Mouse (Mus musculus) lung, postnatal 0 days (tissue): ENCODE data around the gene Cep170. TPM values are rescaled to one million over a fixed set of nuclear protein-coding genes. Genes with fewer than 3 reads are reported as not detected.

ENCODE experiments used
- ATAC-seq: fragments of 200-750 bp; cut with Nextera tagmentation; 2 replicates; pipeline ENCODE4 v1.8.0; 2017; ENCODE audit warnings: moderate library complexity
- DNase-seq: peaks from one replicate; pipeline ENCODE4 v3.0.0-alpha.2; 2016; ENCODE audit warnings: low spot score
- H3K27ac ChIP-seq: fragments of 300-500 bp; sonication (generic); 2 replicates; pipeline ENCODE4 v1.5.1; 2014; ENCODE audit warnings: antibody characterized with exemption, mild to moderate bottlenecking, low read length, mixed read lengths
- H3K27me3 ChIP-seq: fragments of 300-500 bp; sonication (generic); replicated peaks from 2 replicates; pipeline ENCODE4 v1.6.1; 2014; ENCODE audit warnings: low read length, mixed read lengths; ENCODE audit not compliant: insufficient read depth
- H3K36me3 ChIP-seq: fragments of 300-500 bp; sonication (generic); 2 replicates; pipeline ENCODE4 v1.6.1; 2014; ENCODE audit warnings: low read length, mixed read lengths; ENCODE audit not compliant: insufficient read depth
- H3K4me1 ChIP-seq: fragments of 300-500 bp; sonication (generic); 2 replicates; pipeline ENCODE4 v1.6.1; 2014; ENCODE audit warnings: antibody characterized with exemption, low read depth, low read length, mixed read lengths; ENCODE audit not compliant: insufficient read depth
- H3K4me2 ChIP-seq: fragments of 300-500 bp; sonication (generic); replicated peaks from 2 replicates; pipeline ENCODE4 v1.6.1; 2014; ENCODE audit warnings: low read depth, mild to moderate bottlenecking, low read length, moderate library complexity, mixed read lengths
- H3K4me3 ChIP-seq: fragments of 300-500 bp; sonication (generic); 2 replicates; pipeline ENCODE4 v1.5.1; 2014; ENCODE audit warnings: low read depth, low read length
- H3K9ac ChIP-seq: fragments of 300-500 bp; sonication (generic); replicated peaks from 2 replicates; pipeline ENCODE4 v1.6.1; 2014; ENCODE audit warnings: low read depth, mild to moderate bottlenecking
- H3K9me3 ChIP-seq: fragments of 300-500 bp; sonication (generic); 2 replicates; pipeline ENCODE4 v1.6.1; 2016; ENCODE audit warnings: low read length, mixed read lengths
- CTCF ChIP-seq: IDR thresholded peaks from 2 replicates; pipeline ENCODE4 v1.5.1; 2016; ENCODE audit warnings: antibody characterized with exemption, mild to moderate bottlenecking
- EP300 ChIP-seq: IDR thresholded peaks from 2 replicates; pipeline ENCODE4 v1.6.1; 2016; ENCODE audit warnings: antibody characterized with exemption, mild to moderate bottlenecking, control low read depth
- WGBS: fragments of 180-500 bp; shearing (Covaris S2); extraction: QIAGEN DNeasy Blood & Tissue Kit; methylation state at CpG from one replicate; pipeline ENCODE4 v1.1.7; 2014; 5-methylcytosine and 5-hydroxymethylcytosine counted together
- microRNA counts: library from miRNA; unstranded; fragments of <30 nt; microRNA quantifications from one replicate; lab custom pipeline; 2015
- microRNA-seq: library from miRNA; unstranded; fragments of <30 nt; microRNA quantifications from one replicate; pipeline ENCODE4, GENCODE M21; 2016
- polyA plus RNA-seq: library from polyadenylated mRNA; unstranded; fragments of >200 nt; fragmentation: Nextera tagmentation; extraction: Ambion mirVana; gene quantifications from 2 replicates; pipeline ENCODE4 v1.2.1, GENCODE M21; 2015

The Cep170 gene
- polyA plus RNA-seq, 1 experiment from 2014 or later = 12.7 TPM

DNA sequence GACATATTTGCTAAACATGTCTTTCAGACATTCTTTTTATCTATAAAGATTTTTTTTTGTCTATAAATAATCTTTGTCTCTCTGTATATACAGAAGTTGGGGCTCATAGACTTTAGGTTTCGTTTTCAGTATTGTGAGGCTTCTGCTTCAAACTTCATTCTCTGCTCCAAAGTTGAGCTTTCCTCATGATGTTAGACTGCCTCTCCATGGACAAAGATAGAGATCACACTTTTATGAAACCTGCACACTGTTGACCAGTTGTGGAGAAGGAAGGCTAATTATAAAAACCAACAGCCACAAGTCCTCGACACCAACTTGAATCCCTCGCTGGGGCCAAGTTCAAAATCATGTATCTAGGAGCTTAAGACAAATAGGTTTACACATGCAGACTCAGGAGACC, 115.2 kb downstream of the Cep170 start:
- no peak for DNase-seq
- Histone ChIP-seq H3K9me3 (no peaks in the 10 kb centered on the region), H3K9ac (no peak overlapping the region), H3K4me1 (no peaks in the 10 kb centered on the region), H3K4me3 (no peak overlapping the region), H3K27me3 (no peaks in the 10 kb centered on the region), H3K27ac (no peak overlapping the region), H3K4me2 (no peak overlapping the region), H3K36me3 (no peaks in the 10 kb centered on the region)
- WGBS = 69% methylated on average over 3 of the region's 3 CpGs
- no peak for TF ChIP-seq EP300
- no peak for TF ChIP-seq CTCF
- ATAC-seq = no peak

DNA sequence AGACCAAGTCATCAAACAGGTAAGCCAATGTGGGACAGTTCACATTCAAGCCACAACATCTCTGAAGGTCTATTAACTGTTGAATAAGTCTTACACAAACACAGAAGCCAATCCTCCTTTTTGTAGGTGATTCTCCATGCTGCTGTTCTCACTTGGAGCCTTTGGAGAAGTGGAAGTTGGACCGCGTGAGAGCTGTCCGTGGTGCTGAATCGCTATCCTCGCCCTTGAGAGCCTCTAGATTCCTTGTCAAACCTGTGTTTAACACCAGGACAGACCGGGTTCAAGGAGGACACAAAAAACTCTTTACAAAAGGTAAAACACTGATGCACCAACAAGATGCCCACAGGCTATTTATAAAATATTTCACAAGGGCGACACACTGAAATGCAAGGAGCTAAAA, 116.8 kb downstream of the Cep170 start:
- DNase-seq (peak; percentile 66), ATAC-seq (no peak)
- H3K9me3 ChIP-seq = no peaks in the 10 kb centered on the region
- no peaks in the 10 kb centered on the region for H3K4me1 ChIP-seq
- H3K36me3 ChIP-seq = no peaks in the 10 kb centered on the region
- H3K9ac ChIP-seq = no peak overlapping the region
- no peak overlapping the region for H3K4me2 ChIP-seq
- H3K27me3 ChIP-seq = no peaks in the 10 kb centered on the region
- H3K27ac ChIP-seq = no peak overlapping the region
- TF ChIP-seq CTCF = no peak
- no peak for TF ChIP-seq EP300
- WGBS = 14% methylated on average over 7 of the region's 7 CpGs
- H3K4me3 ChIP-seq = no peak overlapping the region

DNA sequence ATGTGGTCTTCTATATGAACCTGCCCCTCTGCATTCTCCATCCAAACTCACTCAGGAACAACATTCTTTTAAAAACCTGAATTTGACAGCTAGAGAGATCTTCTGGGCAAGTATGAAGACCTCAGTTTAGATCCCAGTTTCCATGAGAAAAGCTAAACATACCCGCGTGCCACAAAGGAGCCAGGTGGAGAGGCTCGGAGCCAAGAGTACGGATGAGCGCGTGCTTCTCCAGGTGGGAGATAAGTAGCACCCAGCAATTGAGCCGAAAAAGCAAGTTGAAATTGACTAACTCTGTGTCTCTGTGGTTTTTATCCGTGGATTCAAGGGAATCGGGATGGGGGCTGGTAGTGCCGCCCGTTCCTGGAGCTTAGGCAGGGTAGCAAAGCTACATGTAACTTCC, 122.8 kb downstream of the Cep170 start:
- Histone ChIP-seq H3K9ac (no peak overlapping the region), H3K27ac (no peak overlapping the region), H3K36me3 (no peaks in the 10 kb centered on the region), H3K4me1 (no peaks in the 10 kb centered on the region), H3K27me3 (no peaks in the 10 kb centered on the region), H3K4me2 (no peak overlapping the region), H3K9me3 (no peaks in the 10 kb centered on the region), H3K4me3 (no peak overlapping the region)
- ATAC-seq = no peak
- 91% methylated on average over 11 of the region's 11 CpGs for WGBS
- no peak for TF ChIP-seq EP300
- TF ChIP-seq CTCF = no peak
- DNase-seq = no peak

DNA sequence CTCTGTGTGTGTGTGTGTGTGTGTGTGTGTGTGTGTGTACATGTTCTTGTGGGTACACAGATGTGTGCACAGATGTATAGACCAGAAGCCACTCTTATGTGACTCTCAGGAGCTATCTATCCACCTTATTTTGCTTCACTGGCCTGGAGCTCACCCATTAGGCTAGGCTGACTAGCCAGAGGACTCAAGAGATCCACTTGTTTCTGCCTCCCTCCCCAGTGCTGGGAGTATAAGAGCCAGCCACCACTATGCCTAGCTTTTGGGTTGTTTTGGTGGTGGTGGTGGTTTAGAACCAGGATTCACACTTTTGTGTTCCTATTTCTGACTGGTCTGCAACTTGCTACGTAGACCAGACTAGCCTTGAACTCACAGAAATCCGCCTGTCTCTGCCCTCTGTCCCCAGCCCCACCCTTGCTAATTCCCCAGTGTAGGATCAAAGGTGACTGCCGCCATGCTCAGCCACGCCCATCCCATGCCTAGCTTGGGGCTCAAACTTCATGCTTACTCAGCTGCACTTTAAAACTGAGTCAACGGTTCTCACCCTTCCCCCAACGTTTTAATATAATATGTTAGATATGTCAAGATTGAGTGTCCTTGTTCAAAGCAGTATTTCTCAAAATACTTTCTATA, 125.5 kb downstream of the Cep170 start:
- Histone ChIP-seq H3K4me3 (no peak overlapping the region), H3K9ac (no peak overlapping the region), H3K4me2 (no peak overlapping the region), H3K9me3 (no peaks in the 10 kb centered on the region), H3K4me1 (no peaks in the 10 kb centered on the region), H3K27ac (no peak overlapping the region), H3K36me3 (no peaks in the 10 kb centered on the region), H3K27me3 (no peaks in the 10 kb centered on the region)
- TF ChIP-seq EP300 = no peak
- TF ChIP-seq CTCF = no peak
- DNase-seq (no peak), ATAC-seq (no peak)
- 72% methylated on average over 6 of the region's 6 CpGs for WGBS

MicroRNAs encoded within 50 kb of the gene (microRNA counts, 519-probe panel; counts per million panel counts)
- 4,994 counts per million, percentile 58 among the panel's probes with 10 or more counts for microRNA mmu-miR-350 (lab: Ali Mortazavi, UCI)

Small RNAs within 50 kb of the gene (microRNA-seq; reads per million reads assigned to microRNA genes)
- 168 reads per million, percentile 55 among the genes with 10 or more reads in this experiment for gene Mir350

Other genes starting within 250 kb of the Cep170 start
- gene Sdccag8, start 593 bp upstream of the Cep170 start, polyA plus RNA-seq = 14.5 and 15.9 TPM in 2 replicates